Mouse (Mus musculus): Measurements from ENCODE around the gene Txndc8. TPM values are rescaled to one million over a fixed set of nuclear protein-coding genes. Genes with fewer than 3 reads are reported as not detected.

The Txndc8 gene
- polyA plus RNA-seq (2017; shearing (Covaris generic)): not detected

GRCm38 (mm10) chr4:58009024-58009423 is at the start of gene Txndc8:
Gene Txndc8, minus strand, starts transcription at chr4:58009124.
- ATAC-seq: no peak

GRCm38 (mm10) chr4:58055653-58056052 is 46.7 kb upstream of the Txndc8 start:
- no peak for ATAC-seq

DNA sequence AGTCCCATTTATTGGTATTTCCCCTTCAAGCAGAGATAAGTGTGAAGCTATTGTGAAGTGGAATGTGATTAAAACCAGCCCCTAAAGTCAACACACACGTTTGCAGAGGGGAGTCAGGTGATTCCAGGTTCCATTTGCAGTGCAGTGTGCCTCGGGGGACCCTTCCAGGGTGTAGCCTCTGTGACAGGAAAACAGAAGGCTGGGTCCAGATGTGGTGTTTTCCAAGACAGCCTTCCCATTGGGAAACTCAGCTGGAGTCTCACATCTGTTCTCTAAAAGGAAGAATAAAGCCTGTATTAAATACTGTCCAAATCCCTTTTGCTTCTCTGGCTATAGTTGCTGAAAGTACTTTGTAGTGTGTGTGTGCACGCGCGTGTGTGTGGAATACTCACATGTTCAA is 45.5 kb upstream of the Txndc8 start:
- no peak for ATAC-seq

- ATAC-seq: peak; percentile 65
These were observed 41.8 kb upstream of the Txndc8 start for GRCm38 (mm10) chr4:58050746-58051145.

DNA sequence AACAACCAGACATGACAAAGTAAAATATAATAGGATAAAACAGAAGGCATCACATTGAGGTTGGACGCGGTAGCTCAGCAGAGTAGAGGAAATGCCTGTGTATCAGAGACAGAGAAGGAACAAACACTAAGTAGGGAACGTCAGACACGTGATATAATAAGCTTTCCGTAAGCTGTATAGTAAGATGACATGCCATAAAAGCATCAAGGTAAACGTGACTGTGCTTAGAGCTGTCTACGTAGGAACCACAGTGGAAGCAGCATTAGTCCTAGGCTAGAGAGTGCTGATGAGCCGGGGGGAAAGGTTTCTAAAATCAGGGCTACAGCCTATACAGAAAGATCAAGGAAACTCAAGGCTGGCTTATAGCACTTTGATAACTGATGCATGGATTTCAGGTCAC is 41.4 kb upstream of the Txndc8 start:
- no peak for ATAC-seq

DNA sequence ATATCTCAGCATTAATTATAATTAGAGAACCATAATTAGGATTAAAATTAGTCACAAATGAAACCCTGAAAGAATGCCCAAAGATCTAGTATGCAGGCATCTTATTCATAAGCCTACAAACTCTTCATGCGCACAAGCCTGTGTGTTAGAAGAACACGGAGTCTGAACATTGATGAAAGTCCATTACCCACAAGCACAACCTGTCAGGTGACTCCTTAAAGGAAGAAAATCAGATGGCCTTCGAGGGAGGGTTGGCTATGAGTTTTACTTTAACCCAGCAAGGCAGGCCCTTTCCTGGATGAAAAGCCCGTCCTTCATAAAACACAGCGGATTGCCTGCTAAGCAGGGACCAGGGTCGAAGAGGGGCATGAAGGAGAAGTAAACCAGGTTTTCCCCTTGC is 35.9 kb upstream of the Txndc8 start:
- ATAC-seq: no peak

- ATAC-seq: no peak
These were observed 35.4 kb upstream of the Txndc8 start for GRCm38 (mm10) chr4:58044356-58044755.

- ATAC-seq: no peak
These were observed 31.2 kb upstream of the Txndc8 start for GRCm38 (mm10) chr4:58040093-58040492.

DNA sequence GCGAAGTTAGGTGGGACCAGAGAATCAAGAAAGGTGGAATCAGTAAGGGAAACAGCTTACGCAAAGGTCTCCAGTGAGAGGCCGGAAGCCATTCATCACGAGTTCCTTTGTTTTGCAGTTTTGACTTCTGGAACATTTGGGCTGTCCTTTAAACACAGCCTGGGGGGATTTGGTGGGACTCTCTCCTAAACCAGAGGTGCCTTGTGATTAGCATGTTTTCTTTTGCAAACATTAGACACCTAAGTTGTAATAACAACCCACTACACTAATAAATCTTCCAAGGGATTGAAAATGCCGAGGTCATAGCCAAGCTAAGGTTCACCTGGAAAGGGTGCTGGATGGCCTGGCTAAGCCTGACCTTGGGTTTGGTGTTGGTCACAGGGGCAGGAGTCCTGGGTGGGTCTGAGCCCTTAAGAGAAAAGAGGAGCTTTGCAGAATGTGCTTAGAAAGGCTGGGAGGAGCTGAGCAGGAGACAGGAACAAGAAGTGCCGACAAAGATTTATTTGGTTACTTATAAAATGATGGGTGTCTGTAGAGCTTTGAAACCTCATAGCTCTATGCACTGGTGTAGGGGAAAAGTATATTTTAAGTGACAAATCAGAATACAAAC is 28.3 kb upstream of the Txndc8 start:
- no peak for ATAC-seq

- no peak for ATAC-seq
These were observed 25.7 kb upstream of the Txndc8 start for GRCm38 (mm10) chr4:58034663-58035062.

DNA sequence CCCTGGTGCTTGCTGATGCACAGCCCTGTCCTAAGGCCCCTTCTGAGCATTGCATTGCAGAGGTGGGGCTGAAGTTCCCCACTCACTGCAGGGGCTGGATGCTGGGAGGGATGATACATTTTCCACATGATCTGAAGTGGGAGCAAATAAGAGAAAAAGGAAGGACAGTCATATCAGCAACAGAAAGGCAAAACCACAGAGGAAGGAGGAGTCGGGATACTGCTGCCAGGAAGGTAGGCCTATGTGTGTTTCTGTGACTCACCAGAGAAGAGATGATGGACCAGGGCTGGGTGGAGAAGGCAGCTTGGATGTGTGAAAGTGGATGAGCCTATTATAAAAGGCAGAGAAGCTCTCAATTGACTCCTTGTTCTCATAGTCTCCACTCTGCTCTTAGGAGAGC is 23.8 kb upstream of the Txndc8 start:
- no peak for ATAC-seq

DNA sequence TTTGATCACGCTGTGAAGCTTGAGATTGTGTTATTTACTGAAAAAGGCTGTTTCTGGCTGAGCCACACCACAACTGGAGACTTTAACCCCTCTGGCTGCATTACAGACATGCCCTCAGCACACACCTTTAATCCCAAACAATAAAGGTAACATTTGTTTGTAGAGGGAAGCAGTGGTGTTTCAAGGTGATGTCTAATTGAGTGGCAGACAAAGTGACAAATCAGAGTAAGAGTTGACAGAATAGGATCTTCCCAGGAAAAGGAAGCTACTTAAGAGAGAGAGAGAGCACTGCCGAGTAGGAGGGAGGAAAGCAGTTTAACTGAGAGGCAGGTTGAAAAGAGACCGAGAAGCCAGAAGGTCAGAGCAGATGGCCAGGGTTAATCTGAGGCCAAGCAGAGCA is 5.4 kb downstream of the Txndc8 start:
- no peak for ATAC-seq

DNA sequence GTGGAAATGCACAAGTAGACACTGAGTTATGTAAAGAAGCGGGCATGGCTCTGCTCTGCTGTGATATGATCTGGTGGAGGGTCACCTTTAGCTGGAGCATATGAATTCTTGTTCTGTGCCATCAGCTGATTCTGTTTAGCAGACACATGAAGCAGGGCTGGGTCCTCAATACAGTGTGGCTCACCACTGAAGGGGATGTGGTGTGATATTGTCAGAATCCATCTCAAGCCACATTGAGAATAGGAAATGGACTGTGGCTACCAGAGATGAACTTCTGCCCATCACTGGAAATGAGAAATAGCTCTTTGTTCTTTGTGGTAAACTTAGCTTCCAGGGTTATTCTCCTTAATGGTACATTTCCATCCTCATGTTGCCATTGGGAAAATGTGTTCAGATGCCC is 17.5 kb downstream of the Txndc8 start:
- no peak for ATAC-seq

DNA sequence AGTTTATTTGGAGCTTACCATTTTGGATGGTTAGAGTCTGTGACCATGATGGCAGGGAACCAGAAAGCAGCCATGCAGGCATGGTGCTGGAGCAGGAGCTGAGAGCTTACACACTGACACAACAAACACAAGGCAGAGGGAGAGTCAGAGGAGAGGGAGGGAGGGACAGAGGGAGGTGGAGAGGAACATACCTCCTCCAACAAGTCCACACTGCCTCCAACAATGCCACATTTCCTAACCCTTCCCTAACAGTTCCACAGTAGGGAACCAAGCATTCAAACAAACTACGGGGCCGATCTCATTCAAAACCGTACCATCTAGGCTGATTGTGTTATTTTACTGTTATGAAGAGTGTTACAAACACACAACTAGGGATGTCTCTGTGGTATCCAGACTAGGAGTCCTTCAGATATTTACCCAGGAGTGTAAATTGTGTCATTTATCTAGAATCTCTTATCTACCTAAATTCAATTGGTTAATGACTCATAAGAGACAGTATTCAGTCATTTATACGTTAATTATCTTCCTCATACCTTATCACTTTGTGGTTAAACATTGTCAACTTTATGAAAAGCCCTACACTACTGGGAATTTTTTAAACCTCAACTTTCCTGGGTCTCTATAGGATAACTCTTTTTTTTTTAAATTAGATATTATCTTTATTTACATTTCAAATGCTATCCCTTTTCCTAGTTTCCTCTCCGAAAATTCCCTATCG is 34.4 kb downstream of the Txndc8 start:
- ATAC-seq: no peak

- ATAC-seq: no peak
These were observed 35.2 kb downstream of the Txndc8 start for GRCm38 (mm10) chr4:57973592-57974268.

DNA sequence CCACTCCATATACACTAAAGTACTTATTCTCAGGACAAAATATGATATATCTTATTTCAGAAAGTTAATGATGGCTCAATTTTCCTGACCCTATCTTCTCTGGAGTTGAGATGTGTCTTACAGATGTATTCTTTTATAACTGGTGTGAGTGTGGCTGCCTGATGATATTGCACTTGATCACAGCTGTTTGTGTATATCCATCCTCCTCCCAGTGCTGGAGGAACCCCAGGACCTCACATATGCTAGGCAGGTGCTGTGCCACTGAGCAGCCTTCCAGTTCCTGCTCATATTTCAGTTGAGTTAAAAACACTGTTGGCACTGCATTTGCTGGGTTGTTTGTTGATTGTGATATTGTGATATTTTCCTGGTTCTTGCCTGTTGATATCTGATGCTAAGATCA is 38.6 kb downstream of the Txndc8 start:
- no peak for ATAC-seq

DNA sequence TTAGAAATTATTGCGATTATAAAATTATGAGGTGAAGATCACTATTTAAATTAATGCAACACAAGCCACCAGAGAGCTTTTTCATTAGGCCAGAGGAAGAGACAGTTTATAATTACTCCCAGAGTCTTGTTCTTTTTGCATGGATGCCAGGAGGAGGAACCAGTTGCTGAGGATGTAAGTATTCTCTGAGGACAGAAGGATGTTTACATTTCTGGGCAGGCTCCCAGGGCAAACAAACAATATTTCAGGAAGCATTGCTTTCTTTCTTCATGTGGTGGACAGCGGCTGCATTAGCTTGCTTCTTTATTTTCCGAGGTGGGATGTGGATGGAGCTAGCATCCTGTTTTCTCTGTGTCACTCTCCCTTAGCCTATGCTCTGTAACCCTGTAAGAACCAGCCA is 41.7 kb downstream of the Txndc8 start:
- no peak for ATAC-seq

DNA sequence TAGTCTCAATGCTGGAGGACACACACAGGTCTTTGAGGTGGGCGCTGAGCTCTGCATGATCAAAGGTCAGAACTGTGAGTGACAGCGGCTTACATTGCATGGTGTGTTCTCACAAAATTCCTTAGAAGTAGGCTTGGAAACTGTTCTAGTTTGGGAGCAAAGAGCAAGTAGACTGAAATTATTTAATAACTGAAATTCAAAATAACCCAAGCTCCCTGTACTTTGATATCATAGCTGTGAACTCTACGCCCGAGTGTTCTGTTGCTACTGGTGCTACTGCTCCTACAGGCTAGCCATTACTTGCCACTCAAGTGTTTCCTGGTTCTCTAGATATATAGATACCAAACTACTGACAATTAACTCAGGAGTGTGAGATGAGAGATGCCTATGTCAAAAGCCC is 43.4 kb downstream of the Txndc8 start:
- no peak for ATAC-seq

DNA sequence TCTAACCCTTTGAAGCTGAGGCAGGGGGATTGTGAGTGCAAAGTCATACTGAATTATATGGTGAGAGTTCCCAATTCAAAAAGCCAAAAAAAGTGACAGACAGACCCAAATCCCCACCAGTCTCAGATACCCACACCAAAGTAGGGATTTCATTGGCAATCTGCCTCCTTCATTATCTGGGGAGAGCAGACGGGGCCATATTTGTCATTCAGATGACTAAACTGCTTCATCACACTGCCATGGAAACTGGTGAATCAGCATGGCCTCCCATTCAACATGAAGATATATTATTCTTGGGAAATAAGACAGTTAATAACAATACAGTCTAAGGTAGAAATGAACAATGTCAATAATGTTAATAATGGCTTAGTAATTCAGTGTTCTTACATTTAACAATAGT is 44.8 kb downstream of the Txndc8 start:
- ATAC-seq: no peak

- ATAC-seq: no peak
These were observed 49.9 kb downstream of the Txndc8 start for GRCm38 (mm10) chr4:57959056-57959455.

DNA sequence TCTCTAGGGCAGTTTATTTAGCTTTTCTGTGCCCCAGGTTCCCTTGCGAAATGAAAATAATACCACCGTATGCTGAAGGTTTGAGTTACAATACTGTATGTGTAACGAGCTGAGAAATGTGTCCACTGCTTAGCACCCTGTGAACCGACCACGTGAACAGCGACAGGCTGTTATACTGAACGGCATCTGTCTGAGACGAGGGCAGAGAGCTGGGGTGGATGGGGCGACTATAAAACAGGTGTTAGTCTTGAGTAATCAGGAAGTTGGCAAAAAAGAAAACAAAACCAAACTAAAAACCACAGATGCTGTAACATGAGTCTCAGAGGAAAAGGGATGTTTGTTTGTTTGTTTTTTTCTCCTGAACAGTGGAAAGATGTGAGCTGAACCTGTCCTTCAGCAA is 50.8 kb downstream of the Txndc8 start:
- no peak for ATAC-seq

GRCm38 (mm10) chr4:57957200-57958085 is 51.5 kb downstream of the Txndc8 start:
- ATAC-seq: no peak

Measured in activated CD4-positive, CD25-positive, alpha-beta regulatory T cell, adult 4 months (primary cell).